Mouse (Mus musculus): ENCODE data around the gene Vsig10. TPM values are rescaled to one million over a fixed set of nuclear protein-coding genes. Genes with fewer than 3 reads are reported as not detected.

The Vsig10 gene
- polyA plus RNA-seq, 1 experiment from 2014 or later: 16.6 TPM

DNA sequence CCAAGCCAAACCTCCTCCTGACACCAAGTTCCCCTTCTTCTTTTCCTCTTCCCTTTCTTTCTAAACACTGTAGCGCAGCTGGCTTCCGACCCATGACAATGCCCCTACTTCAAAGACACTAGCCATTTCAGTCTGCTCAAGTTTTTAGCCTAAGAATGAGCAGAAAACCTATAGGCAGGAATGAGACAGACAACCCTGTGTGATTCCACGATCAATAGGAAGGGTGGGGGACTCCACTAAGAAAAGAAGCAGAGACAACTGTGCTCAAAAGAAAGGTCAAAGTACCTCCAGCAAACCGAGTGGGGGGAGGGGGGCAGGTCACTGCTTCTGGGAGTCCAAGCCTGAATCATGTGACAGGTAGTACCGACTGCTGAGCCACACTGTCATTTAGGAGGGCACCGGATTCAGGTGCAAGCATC lies 77.7 kb downstream of the Vsig10 start:
- H3K27ac ChIP-seq: no peak overlapping the region
- H3K9me3 ChIP-seq: no peaks in the 10 kb centered on the region
- H3K4me2 ChIP-seq: no peak overlapping the region
- no peaks in the 10 kb centered on the region for H3K27me3 ChIP-seq
- H3K9ac ChIP-seq: no peak overlapping the region
- no peaks in the 10 kb centered on the region for H3K4me1 ChIP-seq
- H3K4me3 ChIP-seq: no peak overlapping the region
- no peak for ATAC-seq (ENCODE audit: borderline replicate concordance, extremely low read depth, low FRiP score, low TSS enrichment)
- no peaks in the 10 kb centered on the region for H3K36me3 ChIP-seq
- 73% methylated on average over 6 of the region's 6 CpGs for WGBS

DNA sequence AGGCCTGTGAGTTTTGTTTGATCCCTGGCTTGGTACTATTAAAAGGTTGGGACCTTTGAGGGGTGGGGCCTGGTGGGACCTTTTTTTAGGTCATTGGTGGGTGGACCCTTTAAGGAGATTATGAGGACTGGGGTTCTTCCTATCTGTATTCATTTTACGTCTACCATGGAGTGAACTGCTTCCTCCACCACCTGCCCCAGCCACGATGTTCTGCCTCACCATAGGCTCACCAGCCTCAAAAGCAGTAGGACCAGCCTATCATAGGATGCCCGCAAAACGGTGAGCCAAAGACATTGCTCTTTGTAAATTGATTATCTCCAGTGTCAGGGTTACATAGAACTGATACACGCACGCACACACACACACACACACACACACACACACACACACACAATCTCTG lies 78.5 kb downstream of the Vsig10 start:
- H3K4me3 ChIP-seq: no peak overlapping the region
- H3K36me3 ChIP-seq: no peaks in the 10 kb centered on the region
- H3K9me3 ChIP-seq: no peaks in the 10 kb centered on the region
- H3K9ac ChIP-seq: no peak overlapping the region
- WGBS: 76% methylated on average over 6 of the region's 6 CpGs
- no peaks in the 10 kb centered on the region for H3K4me1 ChIP-seq
- H3K27me3 ChIP-seq: no peaks in the 10 kb centered on the region
- H3K27ac ChIP-seq: no peak overlapping the region
- no peak overlapping the region for H3K4me2 ChIP-seq
- no peak for ATAC-seq (ENCODE audit: borderline replicate concordance, extremely low read depth, low FRiP score, low TSS enrichment)

GRCm38 (mm10) chr5:117398007-117398550 lies 79.2 kb downstream of the Vsig10 start:
- Histone ChIP-seq H3K4me3 (no peak overlapping the region), H3K4me1 (no peaks in the 10 kb centered on the region), H3K27ac (no peak overlapping the region), H3K4me2 (no peak overlapping the region), H3K27me3 (no peaks in the 10 kb centered on the region), H3K9me3 (no peaks in the 10 kb centered on the region), H3K36me3 (no peaks in the 10 kb centered on the region), H3K9ac (no peak overlapping the region)
- no peak for ATAC-seq (ENCODE audit: borderline replicate concordance, extremely low read depth, low FRiP score, low TSS enrichment)
- WGBS: 46% methylated on average over 4 of the region's 5 CpGs

- no peaks in the 10 kb centered on the region for H3K9me3 ChIP-seq
- no peaks in the 10 kb centered on the region for H3K36me3 ChIP-seq
- H3K27me3 ChIP-seq: no peaks in the 10 kb centered on the region
- H3K4me2 ChIP-seq: no peak overlapping the region
- no peak overlapping the region for H3K27ac ChIP-seq
- no peaks in the 10 kb centered on the region for H3K4me1 ChIP-seq
- H3K9ac ChIP-seq: no peak overlapping the region
- ATAC-seq (ENCODE audit: borderline replicate concordance, extremely low read depth, low FRiP score, low TSS enrichment): no peak
- no peak overlapping the region for H3K4me3 ChIP-seq
- WGBS: 71% methylated on average over 9 of the region's 9 CpGs
These were observed 80.4 kb downstream of the Vsig10 start for GRCm38 (mm10) chr5:117399281-117399680.

- Histone ChIP-seq H3K4me3 (no peak overlapping the region), H3K36me3 (no peaks in the 10 kb centered on the region), H3K9me3 (no peaks in the 10 kb centered on the region), H3K9ac (no peak overlapping the region), H3K4me2 (no peak overlapping the region), H3K27me3 (no peaks in the 10 kb centered on the region), H3K27ac (no peak overlapping the region), H3K4me1 (no peaks in the 10 kb centered on the region)
- no peak for ATAC-seq (ENCODE audit: borderline replicate concordance, extremely low read depth, low FRiP score, low TSS enrichment)
- WGBS: 82% methylated on average over 8 of the region's 8 CpGs
These were observed 84.7 kb downstream of the Vsig10 start for GRCm38 (mm10) chr5:117403609-117404008.

Other genes starting within 250 kb of the Vsig10 start
- gene Suds3, start 203.0 kb upstream of the Vsig10 start, polyA plus RNA-seq (2015; fragmentation: Nextera tagmentation; extraction: Ambion mirVana): 74.0 and 78.8 TPM in 2 replicates
- gene Taok3, start 199.0 kb upstream of the Vsig10 start, polyA plus RNA-seq (2015; fragmentation: Nextera tagmentation; extraction: Ambion mirVana): 22.4 and 27.3 TPM in 2 replicates
- gene Pebp1, start 31.5 kb upstream of the Vsig10 start, polyA plus RNA-seq (2015; fragmentation: Nextera tagmentation; extraction: Ambion mirVana): 726 and 749 TPM in 2 replicates
- 68.3 and 69.8 TPM in 2 replicates for gene Wsb2, start 38.2 kb downstream of the Vsig10 start, polyA plus RNA-seq (2015; fragmentation: Nextera tagmentation; extraction: Ambion mirVana)
- 128 and 130 TPM in 2 replicates for gene Rfc5, start 70.0 kb downstream of the Vsig10 start, polyA plus RNA-seq (2015; fragmentation: Nextera tagmentation; extraction: Ambion mirVana)
- gene Ksr2, start 94.9 kb downstream of the Vsig10 start, polyA plus RNA-seq (2015; fragmentation: Nextera tagmentation; extraction: Ambion mirVana): 0.34 and 0.58 TPM in 2 replicates